Mouse (Mus musculus): ENCODE data around the gene Tescl.

GRCm38 (mm10) chr7:24298635-24298972 lies 35.1 kb downstream of the Tescl start:
- TF ChIP-seq GATA1 (IDR thresholded peaks at IDR 0.05; ENCODE audit: low read length) = no peak
- TF ChIP-seq TAL1 (IDR thresholded peaks at IDR 0.05; ENCODE audit: low read length) = no peak
